Mouse (Mus musculus): ENCODE data around the gene Cks1b.

- TF ChIP-seq CTCF (IDR thresholded peaks at IDR 0.05; ENCODE audit: insufficient read depth, low read depth, low read length) (no peak), POLR2A (IDR thresholded peaks at IDR 0.05; ENCODE audit: insufficient read depth, low read depth, low read length) (no peak)
Measured at GRCm38 (mm10) chr3:89380711-89381110, 37.5 kb downstream of the Cks1b start.
